In the genomic region with DNA sequence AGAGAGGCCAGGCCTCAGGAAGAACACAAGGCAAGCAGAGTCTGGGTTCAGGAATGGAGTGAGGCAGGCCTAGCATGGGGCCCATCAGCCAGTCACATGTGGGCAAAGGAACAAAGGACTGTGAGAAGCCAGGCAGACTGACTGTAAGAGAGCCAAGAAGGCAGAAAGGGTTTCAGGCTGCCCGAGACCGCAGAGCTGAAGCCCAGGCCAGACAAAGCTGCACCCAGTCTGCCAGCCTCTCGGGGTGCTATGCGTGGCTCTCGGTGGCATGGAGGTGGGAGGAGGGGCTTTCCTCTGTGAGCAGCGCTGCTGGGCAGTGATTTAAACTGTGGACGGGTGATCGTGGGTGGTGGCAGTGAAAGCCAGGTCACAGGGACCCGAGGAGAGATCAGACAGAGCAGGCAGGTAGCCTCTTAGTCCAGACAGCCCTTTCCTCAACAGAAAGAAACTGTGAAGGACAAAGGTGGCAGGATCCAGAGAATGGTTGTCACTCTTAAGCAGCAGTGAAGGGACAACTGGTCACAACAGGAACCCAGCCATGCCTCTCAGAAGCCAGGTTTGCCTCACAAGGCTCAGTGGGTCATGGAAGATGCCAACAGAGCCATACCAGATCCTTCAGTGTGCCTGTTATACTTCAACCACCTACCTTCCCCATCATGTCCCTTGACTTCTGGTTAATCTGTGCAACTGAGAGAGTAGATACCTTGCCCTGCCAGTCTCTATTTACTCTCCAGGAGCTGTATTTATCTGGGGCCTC, we compare ENCODE assay signal across 14 mouse cellular contexts. TPM values are rescaled to one million over a fixed set of nuclear protein-coding genes. Genes with fewer than 3 reads are reported as not detected.
DNase-seq lines count a peak whose midpoint lies in the region; ATAC-seq lines count a peak whose summit lies in the region.
"Had no signal": no experiment of that assay in that cellular context is flagged by ENCODE, and none has a peak within 500 bp of the region (broad histone marks: within the 10 kb centered on the region; RNA-seq: fewer than 3 reads in every experiment).

No protein-coding gene starts in this region.

- H3K4me1 ChIP-seq in heart, embryonic 12.5 days (replicated peaks), result peaks cover 45% of the 10 kb centered on the region
- H3K4me1 ChIP-seq in liver, embryonic 12.5 days, result 0 out of 2 replicates have a peak, but pooled peaks cover 5% of the 10 kb centered on the region
- no peaks in the 10 kb centered on the region for H3K4me1 ChIP-seq in liver, embryonic 11.5 days (replicated peaks; ENCODE audit: control insufficient read depth, insufficient read depth, low read length)
- peaks cover 18% of the 10 kb centered on the region for H3K4me1 ChIP-seq in hindbrain, embryonic 15.5 days (replicated peaks)
- H3K4me1 ChIP-seq: stomach, embryonic 15.5 days had no signal

- peaks cover 1% of the 10 kb centered on the region; the same call in 1 of the 2 replicates for H3K27me3 ChIP-seq in heart, embryonic 12.5 days (replicated peaks)
- no peaks in the 10 kb centered on the region for H3K27me3 ChIP-seq in liver, embryonic 12.5 days (replicated peaks)
- H3K27me3 ChIP-seq in liver, embryonic 11.5 days (replicated peaks; ENCODE audit: control insufficient read depth, insufficient read depth, low read length), result no peaks in the 10 kb centered on the region
- no peaks in the 10 kb centered on the region for H3K27me3 ChIP-seq in hindbrain, embryonic 15.5 days
- H3K27me3 ChIP-seq: embryonic facial prominence, embryonic 15.5 days; liver, embryonic 13.5 days; stomach, embryonic 15.5 days had no signal

- no peak; the same call in 1 of the 2 replicates for ATAC-seq in heart, embryonic 12.5 days (ENCODE audit: insufficient number of reproducible peaks, low FRiP score)
- peak; percentile 30; the same call in 1 of the 2 replicates for ATAC-seq in liver, embryonic 12.5 days
- ATAC-seq in liver, embryonic 11.5 days (replicated peaks; ENCODE audit: low FRiP score), result no peak
- no peak; the same call in 1 of the 2 replicates for ATAC-seq in hindbrain, embryonic 15.5 days (ENCODE audit: low FRiP score, low read depth)

- peaks cover 63% of the 10 kb centered on the region for H3K36me3 ChIP-seq in heart, embryonic 12.5 days
- H3K36me3 ChIP-seq in liver, embryonic 12.5 days, result peaks cover 97% of the 10 kb centered on the region
- peaks cover 3% of the 10 kb centered on the region; the same call in 1 of the 2 replicates for H3K36me3 ChIP-seq in liver, embryonic 11.5 days (ENCODE audit: control insufficient read depth, insufficient read depth, low read length)
- no peaks in the 10 kb centered on the region for H3K36me3 ChIP-seq in hindbrain, embryonic 15.5 days
- H3K36me3 ChIP-seq: embryonic facial prominence, embryonic 15.5 days; stomach, embryonic 15.5 days had no signal

- peak overlapping the region; percentile 37; the same call in 1 of the 2 replicates for H3K27ac ChIP-seq in heart, embryonic 12.5 days (ENCODE audit: poor library complexity, severe bottlenecking)
- H3K27ac ChIP-seq in liver, embryonic 12.5 days, result no peak overlapping the region
- no peak overlapping the region for H3K27ac ChIP-seq in liver, embryonic 11.5 days (ENCODE audit: low read depth, low read length)
- H3K27ac ChIP-seq in hindbrain, embryonic 15.5 days (replicated peaks), result peak overlapping the region; percentile 34; the same call in 1 of the 2 replicates
- H3K27ac ChIP-seq: liver, embryonic 13.5 days; stomach, embryonic 15.5 days had no signal

- H3K9ac ChIP-seq in heart, embryonic 12.5 days, result no peak overlapping the region
- no peak overlapping the region for H3K9ac ChIP-seq in liver, embryonic 12.5 days
- H3K9ac ChIP-seq in liver, embryonic 11.5 days (ENCODE audit: low read depth, low read length), result no peak overlapping the region
- no peak overlapping the region for H3K9ac ChIP-seq in hindbrain, embryonic 15.5 days
- H3K9ac ChIP-seq: embryonic facial prominence, embryonic 15.5 days; liver, embryonic 13.5 days; stomach, embryonic 15.5 days had no signal

- H3K4me2 ChIP-seq in heart, embryonic 12.5 days, result no peak overlapping the region
- no peak overlapping the region for H3K4me2 ChIP-seq in liver, embryonic 12.5 days
- no peak overlapping the region for H3K4me2 ChIP-seq in liver, embryonic 11.5 days
- no peak overlapping the region for H3K4me2 ChIP-seq in hindbrain, embryonic 15.5 days
- H3K4me2 ChIP-seq: embryonic facial prominence, embryonic 15.5 days; liver, embryonic 13.5 days; stomach, embryonic 15.5 days had no signal

- no peak for DNase-seq in heart, adult 8-10 months (ENCODE audit: low spot score)
- DNase-seq in liver, embryonic 11.5 days (ENCODE audit: low spot score), result no peak
- DNase-seq in cerebellum, postnatal 10 days, result peak; percentile 67 to 70
- no peak for DNase-seq in ovary, postnatal 10 days (ENCODE audit: low spot score)
- DNase-seq: adrenal gland, postnatal 25 days; layer of hippocampus, postnatal 36 days; liver, embryonic 13.5 days; lung, postnatal 36 days had no signal

- no peaks in the 10 kb centered on the region; the same call in 1 of the 2 replicates for H3K9me3 ChIP-seq in heart, embryonic 12.5 days (replicated peaks)
- H3K9me3 ChIP-seq in liver, embryonic 12.5 days (replicated peaks), result no peaks in the 10 kb centered on the region
- no peaks in the 10 kb centered on the region for H3K9me3 ChIP-seq in liver, embryonic 11.5 days (ENCODE audit: control insufficient read depth, low read length)
- H3K9me3 ChIP-seq in hindbrain, embryonic 15.5 days, result no peaks in the 10 kb centered on the region
- H3K9me3 ChIP-seq: embryonic facial prominence, embryonic 15.5 days; liver, embryonic 13.5 days; stomach, embryonic 15.5 days had no signal

- 65% methylated on average over 9 of the region's 9 CpGs for WGBS in heart, embryonic 12.5 days
- 74% methylated on average over 9 of the region's 9 CpGs for WGBS in liver, embryonic 12.5 days (ENCODE audit: insufficient replicate concordance)
- WGBS in liver, embryonic 11.5 days, result 77% methylated on average over 9 of the region's 9 CpGs
- WGBS in hindbrain, embryonic 15.5 days, result 56% methylated on average over 9 of the region's 9 CpGs

- no peak overlapping the region for H3K4me3 ChIP-seq in heart, embryonic 12.5 days
- no peak overlapping the region for H3K4me3 ChIP-seq in liver, embryonic 12.5 days
- no peak overlapping the region for H3K4me3 ChIP-seq in liver, embryonic 11.5 days (ENCODE audit: low read depth, low read length)
- no peak overlapping the region for H3K4me3 ChIP-seq in hindbrain, embryonic 15.5 days
- H3K4me3 ChIP-seq: embryonic facial prominence, embryonic 15.5 days; liver, embryonic 13.5 days; stomach, embryonic 15.5 days had no signal

RNA-seq across cellular contexts. Expression of a gene that starts 45.9 kb away (rescaled TPM):
- polyA plus RNA-seq in heart, embryonic 12.5 days (2016; fragmentation: Nextera tagmentation; extraction: Ambion mirVana), result 195 and 203 TPM in 2 replicates
- 100 to 1,000 TPM; 233 to 302 (median 283) TPM for total RNA-seq in heart, adult 8-10 months (2022)
- polyA plus RNA-seq in liver, embryonic 12.5 days (2016; fragmentation: Nextera tagmentation; extraction: Ambion mirVana), result 45.3 and 46.4 TPM in 2 replicates
- 27.1 and 28.6 TPM in 2 replicates for polyA plus RNA-seq in liver, embryonic 11.5 days (2014; fragmentation: Nextera tagmentation; extraction: Ambion mirVana)
- polyA plus RNA-seq in hindbrain, embryonic 15.5 days (2015; fragmentation: Nextera tagmentation; extraction: Ambion mirVana), result 1.6 and 1.9 TPM in 2 replicates
- total RNA-seq: granulocyte monocyte progenitor cell, adult 5-6 weeks had no signal

RNA-seq across cellular contexts. Expression of a gene that starts 53.8 kb away (rescaled TPM):
- 54.4 and 55.5 TPM in 2 replicates for polyA plus RNA-seq in heart, embryonic 12.5 days (2016; fragmentation: Nextera tagmentation; extraction: Ambion mirVana)
- 10 to 100 TPM; 18.0 to 19.6 (median 19.1) TPM for total RNA-seq in heart, adult 8-10 months (2022)
- 66.9 and 68.0 TPM in 2 replicates for polyA plus RNA-seq in liver, embryonic 12.5 days (2016; fragmentation: Nextera tagmentation; extraction: Ambion mirVana)
- polyA plus RNA-seq in liver, embryonic 11.5 days (2014; fragmentation: Nextera tagmentation; extraction: Ambion mirVana), result 97.9 and 110 TPM in 2 replicates
- polyA plus RNA-seq in hindbrain, embryonic 15.5 days (2015; fragmentation: Nextera tagmentation; extraction: Ambion mirVana), result 71.5 and 73.4 TPM in 2 replicates

RNA-seq across cellular contexts. Expression of a gene that starts 53.9 kb away (rescaled TPM):
- 34.2 and 34.9 TPM in 2 replicates for polyA plus RNA-seq in heart, embryonic 12.5 days (2016; fragmentation: Nextera tagmentation; extraction: Ambion mirVana)
- 10 to 100 TPM; 12.9 to 19.4 (median 14.8) TPM for total RNA-seq in heart, adult 8-10 months (2022)
- polyA plus RNA-seq in liver, embryonic 12.5 days (2016; fragmentation: Nextera tagmentation; extraction: Ambion mirVana), result 23.3 and 23.9 TPM in 2 replicates
- 30.8 TPM in 2 replicates for polyA plus RNA-seq in liver, embryonic 11.5 days (2014; fragmentation: Nextera tagmentation; extraction: Ambion mirVana)
- polyA plus RNA-seq in hindbrain, embryonic 15.5 days (2015; fragmentation: Nextera tagmentation; extraction: Ambion mirVana), result 33.4 and 34.0 TPM in 2 replicates

Comparison
In these comparisons a context has a peak if more than half of its experiments do, and no peak if none do; other contexts are left out.
1. H3K27ac ChIP-seq: peak in heart, embryonic 12.5 days (single experiment) and hindbrain, embryonic 15.5 days (single experiment); none in liver, embryonic 12.5 days (single experiment) and liver, embryonic 11.5 days (single experiment).
2. DNase-seq: peak in cerebellum, postnatal 10 days (2 of 2); none in heart, adult 8-10 months (single experiment), liver, embryonic 11.5 days (single experiment) and ovary, postnatal 10 days (single experiment).